Mouse (Mus musculus): ENCODE data around the gene Tmem35b. TPM values are rescaled to one million over a fixed set of nuclear protein-coding genes. Genes with fewer than 3 reads are reported as not detected.

The Tmem35b gene
- polyA plus RNA-seq, 1 experiment from 2014 or later = 19.7 TPM

DNA sequence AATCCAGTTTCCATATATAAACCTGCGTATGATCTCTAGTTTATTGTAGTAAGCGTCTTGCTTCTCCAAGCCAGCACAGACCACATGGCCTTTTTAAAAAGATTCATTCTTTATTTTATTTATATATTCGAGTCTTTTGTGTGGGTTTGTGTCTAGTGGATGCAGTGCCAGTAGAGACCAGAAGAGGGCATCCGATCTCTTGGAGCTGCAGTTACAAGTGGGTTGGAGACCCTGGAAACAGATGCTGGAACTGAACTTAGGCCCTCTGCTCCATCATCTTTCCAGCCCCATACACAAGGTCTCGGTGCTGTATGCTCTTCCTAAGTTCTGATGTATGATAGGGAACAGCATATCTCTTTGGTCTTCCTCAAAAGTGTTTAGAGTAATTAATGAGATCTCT, 32.3 kb downstream of the Tmem35b start:
- TF ChIP-seq EP300 (IDR thresholded peaks at IDR 0.05) (no peak), CTCF (IDR thresholded peaks at IDR 0.05) (no peak)
- Histone ChIP-seq H3K4me2 (replicated peaks; ENCODE audit: low read depth, low read length) (no peak overlapping the region), H3K9me3 (ENCODE audit: low read length) (no peaks in the 10 kb centered on the region), H3K4me1 (ENCODE audit: insufficient read depth, low read depth, low read length) (no peaks in the 10 kb centered on the region), H3K27ac (ENCODE audit: low read length) (no peak overlapping the region), H3K36me3 (ENCODE audit: insufficient read depth, low read length) (no peaks in the 10 kb centered on the region), H3K9ac (replicated peaks; ENCODE audit: low read depth) (no peak overlapping the region), H3K27me3 (replicated peaks; ENCODE audit: insufficient read depth, low read length) (no peaks in the 10 kb centered on the region), H3K4me3 (ENCODE audit: low read depth, low read length) (no peak overlapping the region)
- DNase-seq (ENCODE audit: low spot score) (no peak), ATAC-seq (no peak)
- 58% methylated on average over 5 of the region's 5 CpGs for WGBS

DNA sequence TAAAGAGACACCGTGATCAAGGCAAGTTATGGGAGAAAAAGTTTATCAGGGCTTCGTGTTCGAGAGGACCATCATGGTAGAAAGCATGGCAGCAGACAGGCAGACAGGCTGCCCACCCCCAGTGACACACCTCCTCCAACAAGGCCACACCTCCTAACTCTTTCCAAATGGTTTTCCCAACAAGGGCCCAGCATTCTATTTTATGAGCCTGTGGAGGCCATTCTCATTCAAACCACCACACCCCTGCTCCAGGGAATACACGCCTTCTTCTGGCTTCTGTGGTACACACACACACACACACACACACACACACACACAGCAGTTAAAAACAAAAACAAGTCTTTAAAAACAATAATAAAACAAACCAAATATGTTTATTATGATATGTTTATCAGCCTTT, 34.3 kb downstream of the Tmem35b start:
- Histone ChIP-seq H3K27ac (ENCODE audit: low read length) (no peak overlapping the region), H3K9me3 (ENCODE audit: low read length) (no peaks in the 10 kb centered on the region), H3K36me3 (ENCODE audit: insufficient read depth, low read length) (no peaks in the 10 kb centered on the region), H3K9ac (replicated peaks; ENCODE audit: low read depth) (no peak overlapping the region), H3K4me2 (replicated peaks; ENCODE audit: low read depth, low read length) (no peak overlapping the region), H3K4me3 (ENCODE audit: low read depth, low read length) (no peak overlapping the region), H3K27me3 (replicated peaks; ENCODE audit: insufficient read depth, low read length) (no peaks in the 10 kb centered on the region), H3K4me1 (ENCODE audit: insufficient read depth, low read depth, low read length) (no peaks in the 10 kb centered on the region)
- no peak for TF ChIP-seq CTCF (IDR thresholded peaks at IDR 0.05)
- TF ChIP-seq EP300 (IDR thresholded peaks at IDR 0.05) = no peak
- 85% methylated on average over 4 of the region's 4 CpGs for WGBS
- ATAC-seq = no peak
- DNase-seq (ENCODE audit: low spot score) = no peak

DNA sequence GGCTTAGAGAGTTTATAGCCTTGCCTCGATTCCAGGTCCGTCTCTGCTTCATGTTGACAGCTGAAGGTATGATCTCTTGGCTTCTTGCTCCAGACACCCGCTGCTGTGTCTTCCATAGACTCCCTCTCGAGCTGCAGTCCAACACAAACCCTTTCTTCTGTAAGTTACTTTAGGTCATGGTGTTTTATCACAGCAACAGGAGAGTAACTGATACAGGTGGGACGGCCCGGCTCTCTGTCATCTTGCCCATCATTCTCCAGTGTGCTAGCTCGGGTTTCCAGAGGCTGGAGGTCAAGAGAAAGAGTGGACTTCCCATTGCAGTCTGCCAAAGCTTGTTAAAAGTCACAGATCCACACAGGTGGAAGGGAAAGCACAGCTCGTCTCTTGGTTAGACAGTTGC, 40.4 kb downstream of the Tmem35b start:
- H3K4me1 ChIP-seq (ENCODE audit: insufficient read depth, low read depth, low read length) = 0 out of 2 replicates have a peak, but pooled peaks cover 3% of the 10 kb centered on the region
- TF ChIP-seq EP300 (IDR thresholded peaks at IDR 0.05) = no peak
- DNase-seq (ENCODE audit: low spot score) = no peak
- H3K4me2 ChIP-seq (replicated peaks; ENCODE audit: low read depth, low read length) = no peak overlapping the region
- no peak overlapping the region for H3K27ac ChIP-seq (ENCODE audit: low read length)
- H3K36me3 ChIP-seq (ENCODE audit: insufficient read depth, low read length) = no peaks in the 10 kb centered on the region
- H3K9ac ChIP-seq (replicated peaks; ENCODE audit: low read depth) = no peak overlapping the region
- 62% methylated on average over 8 of the region's 8 CpGs for WGBS
- H3K27me3 ChIP-seq (replicated peaks; ENCODE audit: insufficient read depth, low read length) = peaks cover 10% of the 10 kb centered on the region
- no peak for ATAC-seq
- no peaks in the 10 kb centered on the region for H3K9me3 ChIP-seq (ENCODE audit: low read length)
- H3K4me3 ChIP-seq (ENCODE audit: low read depth, low read length) = no peak overlapping the region

DNA sequence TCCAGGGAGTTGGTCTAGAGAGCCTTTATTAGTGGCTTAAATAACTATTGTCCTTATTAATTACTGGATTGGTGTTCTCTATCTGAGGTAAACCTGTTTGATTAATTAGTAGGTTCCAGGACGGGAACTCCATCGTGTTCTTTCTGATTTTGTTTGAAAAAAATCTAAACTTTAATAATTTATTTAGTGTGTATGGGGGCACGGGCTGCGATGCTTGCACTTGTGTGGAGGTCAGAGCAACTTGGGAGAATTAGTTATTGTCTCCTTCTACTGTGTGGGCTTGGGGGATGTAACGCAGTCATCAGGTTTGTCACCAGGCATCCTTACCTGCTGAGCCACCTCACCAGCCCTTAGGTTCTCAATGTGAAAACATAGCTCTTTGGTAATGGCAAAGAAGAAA, 43.6 kb downstream of the Tmem35b start:
- peaks cover 17% of the 10 kb centered on the region for H3K27me3 ChIP-seq (replicated peaks; ENCODE audit: insufficient read depth, low read length)
- 68% methylated on average over 5 of the region's 5 CpGs for WGBS
- DNase-seq (ENCODE audit: low spot score) = no peak

DNA sequence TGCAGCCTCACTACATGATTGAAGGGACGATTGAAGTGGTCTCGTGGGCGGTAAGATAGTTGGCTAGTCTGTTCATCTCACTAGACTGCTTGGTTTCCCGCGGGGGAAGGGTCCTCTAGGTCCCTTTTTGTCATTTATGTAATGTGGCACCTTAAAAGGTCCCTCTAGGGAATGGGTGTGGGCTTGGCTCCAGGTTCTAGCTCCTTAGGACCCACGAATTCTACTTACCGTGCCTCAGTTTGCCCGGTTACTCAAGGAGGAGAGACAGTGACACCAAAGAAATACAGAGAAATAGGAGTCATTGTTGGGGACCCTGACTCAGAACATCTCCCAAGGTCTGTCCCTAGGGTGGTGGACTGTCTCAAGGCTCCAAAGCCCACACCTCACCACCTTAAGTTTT, 44.2 kb downstream of the Tmem35b start:
- no peak overlapping the region for H3K4me2 ChIP-seq (replicated peaks; ENCODE audit: low read depth, low read length)
- H3K9me3 ChIP-seq (ENCODE audit: low read length) = no peaks in the 10 kb centered on the region
- H3K27me3 ChIP-seq (replicated peaks; ENCODE audit: insufficient read depth, low read length) = peaks cover 17% of the 10 kb centered on the region
- H3K36me3 ChIP-seq (ENCODE audit: insufficient read depth, low read length) = no peaks in the 10 kb centered on the region
- 0 out of 2 replicates have a peak, but pooled peaks cover 3% of the 10 kb centered on the region for H3K4me1 ChIP-seq (ENCODE audit: insufficient read depth, low read depth, low read length)
- no peak overlapping the region for H3K27ac ChIP-seq (ENCODE audit: low read length)
- DNase-seq (ENCODE audit: low spot score) (no peak), ATAC-seq (no peak)
- WGBS = 21% methylated on average over 8 of the region's 8 CpGs
- H3K4me3 ChIP-seq (ENCODE audit: low read depth, low read length) = no peak overlapping the region
- TF ChIP-seq CTCF (IDR thresholded peaks at IDR 0.05) = no peak
- TF ChIP-seq EP300 (IDR thresholded peaks at IDR 0.05) = no peak
- no peak overlapping the region for H3K9ac ChIP-seq (replicated peaks; ENCODE audit: low read depth)

More for the DNA sequence above, 43.6 kb downstream of the Tmem35b start:
- no peak overlapping the region for H3K9ac ChIP-seq (replicated peaks; ENCODE audit: low read depth)
- no peak for ATAC-seq
- H3K27ac ChIP-seq (ENCODE audit: low read length) = no peak overlapping the region
- no peak overlapping the region for H3K4me2 ChIP-seq (replicated peaks; ENCODE audit: low read depth, low read length)
- no peaks in the 10 kb centered on the region for H3K36me3 ChIP-seq (ENCODE audit: insufficient read depth, low read length)
- 0 out of 2 replicates have a peak, but pooled peaks cover 3% of the 10 kb centered on the region for H3K4me1 ChIP-seq (ENCODE audit: insufficient read depth, low read depth, low read length)
- H3K9me3 ChIP-seq (ENCODE audit: low read length) = no peaks in the 10 kb centered on the region
- no peak for TF ChIP-seq EP300 (IDR thresholded peaks at IDR 0.05)
- TF ChIP-seq CTCF (IDR thresholded peaks at IDR 0.05) = no peak
- H3K4me3 ChIP-seq (ENCODE audit: low read depth, low read length) = no peak overlapping the region

DNA sequence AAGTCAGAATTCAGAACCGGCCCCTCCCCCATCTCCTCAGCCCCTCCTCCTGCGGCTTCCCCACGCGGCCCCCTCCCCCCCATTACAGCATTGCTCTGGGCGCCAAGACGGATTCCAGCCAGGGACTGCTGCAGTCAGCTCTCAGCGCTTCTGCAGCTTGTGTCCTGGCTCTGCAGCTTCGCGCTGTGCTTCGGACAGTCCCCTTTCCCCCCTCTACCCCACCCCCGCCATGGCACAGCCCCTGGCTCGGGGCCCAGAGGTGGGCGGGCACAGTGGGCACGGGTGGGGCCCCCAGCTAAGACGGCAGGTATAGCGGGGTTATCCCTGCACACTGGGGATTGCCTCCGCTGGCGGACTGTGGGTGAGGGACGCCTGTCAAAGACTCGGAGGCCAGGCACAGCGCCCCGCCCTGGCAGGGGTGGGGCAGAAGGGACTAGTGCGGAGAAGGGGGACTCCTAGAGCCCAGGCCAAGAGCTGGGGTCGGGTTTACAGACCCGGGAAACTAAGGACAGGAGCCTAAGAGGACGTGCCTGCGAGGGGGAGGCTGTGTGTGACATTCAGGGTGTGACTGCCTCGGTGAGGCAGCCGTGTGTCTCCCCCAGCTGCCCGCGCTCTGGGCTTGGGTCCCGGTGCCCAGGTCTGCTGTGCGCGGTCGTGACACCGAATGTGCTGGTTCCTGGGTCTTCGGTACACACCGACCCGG, 44.9 kb downstream of the Tmem35b start:
- TF ChIP-seq CTCF (IDR thresholded peaks at IDR 0.05) (peak; percentile 26; the same call in 1 of the 2 replicates), EP300 (IDR thresholded peaks at IDR 0.05) (no peak)

More for the DNA sequence above, 44.9 kb downstream of the Tmem35b start:
- H3K4me3 ChIP-seq (ENCODE audit: low read depth, low read length) = peak overlapping the region; percentile 60
- 0% methylated on average over 34 of the region's 39 CpGs for WGBS
- no peak overlapping the region for H3K9ac ChIP-seq (replicated peaks; ENCODE audit: low read depth)
- peaks cover 17% of the 10 kb centered on the region for H3K27me3 ChIP-seq (replicated peaks; ENCODE audit: insufficient read depth, low read length)
- H3K4me1 ChIP-seq (ENCODE audit: insufficient read depth, low read depth, low read length) = 0 out of 2 replicates have a peak, but pooled peaks cover 3% of the 10 kb centered on the region
- no peak overlapping the region for H3K27ac ChIP-seq (ENCODE audit: low read length)
- H3K36me3 ChIP-seq (ENCODE audit: insufficient read depth, low read length) = no peaks in the 10 kb centered on the region
- DNase-seq (ENCODE audit: low spot score) (peak; percentile 28), ATAC-seq (peak; percentile 69)
- peak overlapping the region; percentile 100 for H3K4me2 ChIP-seq (replicated peaks; ENCODE audit: low read depth, low read length)
- H3K9me3 ChIP-seq (ENCODE audit: low read length) = no peaks in the 10 kb centered on the region
